Mouse (Mus musculus): ENCODE results near the gene Olfr1120. TPM values are rescaled to one million over a fixed set of nuclear protein-coding genes. Genes with fewer than 3 reads are reported as not detected.

Olfr1120 gene
- polyA plus RNA-seq (2012; ENCODE audit: low replicate concordance), result not detected in 2 replicates

GRCm38 (mm10) chr2:87354515-87354914 is at the start of gene Olfr1120:
Gene Olfr1120, plus strand, starts transcription at chr2:87354815.

GRCm38 (mm10) chr2:87307281-87307680 is 47.3 kb upstream of the Olfr1120 start, which contains the start of gene Olfr1118:
Gene Olfr1118, plus strand, starts transcription at chr2:87307581.

GRCm38 (mm10) chr2:87369595-87369994 is 15.0 kb downstream of the Olfr1120 start, which contains the start of gene Olfr1121:
Gene Olfr1121, plus strand, starts transcription at chr2:87369895.

GRCm38 (mm10) chr2:87385549-87385948 is 30.9 kb downstream of the Olfr1120 start, which contains the start of gene Olfr1122:
Gene Olfr1122, plus strand, starts transcription at chr2:87385849.

Other genes with a start within 250 kb of the Olfr1120 start
- not detected in 2 replicates for gene Olfr259, start 240.2 kb upstream of the Olfr1120 start, polyA plus RNA-seq (2012; ENCODE audit: low replicate concordance)
- 0.09 TPM in 1 of 2 replicates, not detected in the other for gene Olfr1110, start 214.5 kb upstream of the Olfr1120 start, polyA plus RNA-seq (2012; ENCODE audit: low replicate concordance)
- gene Olfr1111, start 202.2 kb upstream of the Olfr1120 start, polyA plus RNA-seq (2012; ENCODE audit: low replicate concordance), result not detected in 2 replicates
- gene Olfr1112, start 167.0 kb upstream of the Olfr1120 start, polyA plus RNA-seq (2012; ENCODE audit: low replicate concordance), result not detected in 2 replicates
- gene Olfr1113, start 145.8 kb upstream of the Olfr1120 start, polyA plus RNA-seq (2012; ENCODE audit: low replicate concordance), result not detected in 2 replicates
- gene Olfr1115, start 106.8 kb upstream of the Olfr1120 start, polyA plus RNA-seq (2012; ENCODE audit: low replicate concordance), result not detected in 2 replicates
- gene Olfr1116, start 87.3 kb upstream of the Olfr1120 start, polyA plus RNA-seq (2012; ENCODE audit: low replicate concordance), result 0.02 TPM in 1 of 2 replicates, not detected in the other
- 0.03 TPM in 1 of 2 replicates, not detected in the other for gene Olfr1118, start 47.2 kb upstream of the Olfr1120 start, polyA plus RNA-seq (2012; ENCODE audit: low replicate concordance)
- not detected in 2 replicates for gene Olfr1121, start 15.1 kb downstream of the Olfr1120 start, polyA plus RNA-seq (2012; ENCODE audit: low replicate concordance)
- gene Olfr1122, start 31.0 kb downstream of the Olfr1120 start, polyA plus RNA-seq (2012; ENCODE audit: low replicate concordance), result not detected in 2 replicates
- not detected in 2 replicates for gene Olfr1123, start 61.8 kb downstream of the Olfr1120 start, polyA plus RNA-seq (2012; ENCODE audit: low replicate concordance)
- gene Olfr1124, start 75.5 kb downstream of the Olfr1120 start, polyA plus RNA-seq (2012; ENCODE audit: low replicate concordance), result not detected in 2 replicates
- gene Olfr1126, start 99.1 kb downstream of the Olfr1120 start, polyA plus RNA-seq (2012; ENCODE audit: low replicate concordance), result not detected in 2 replicates
- not detected in 2 replicates for gene Pramel7, start 142.3 kb downstream of the Olfr1120 start, polyA plus RNA-seq (2012; ENCODE audit: low replicate concordance)
- not detected in 2 replicates for gene Pramel6, start 151.8 kb downstream of the Olfr1120 start, polyA plus RNA-seq (2012; ENCODE audit: low replicate concordance)
- gene Olfr153, start 177.0 kb downstream of the Olfr1120 start, polyA plus RNA-seq (2012; ENCODE audit: low replicate concordance), result not detected in 2 replicates
- not detected in 2 replicates for gene Olfr1128, start 190.7 kb downstream of the Olfr1120 start, polyA plus RNA-seq (2012; ENCODE audit: low replicate concordance)
- gene Olfr1129, start 219.1 kb downstream of the Olfr1120 start, polyA plus RNA-seq (2012; ENCODE audit: low replicate concordance), result not detected in 2 replicates